Mouse (Mus musculus) liver, adult 2 months (tissue): ENCODE data around the gene Sgsm3. TPM values are rescaled to one million over a fixed set of nuclear protein-coding genes. Genes with fewer than 3 reads are reported as not detected.

Source experiments
- DNase-seq: peaks from one replicate; pipeline ENCODE4 v3.0.0-alpha.2; 2011; ENCODE audit warnings: low read depth, low spot score; ENCODE audit errors: extremely low read depth
- H3K27ac ChIP-seq: fragments of 200-500 bp; replicated peaks from 2 replicates; pipeline ENCODE4 v1.5.1; 2012; ENCODE audit warnings: low read depth, mild to moderate bottlenecking, control low read depth, inconsistent platforms, low read length; ENCODE audit not compliant: insufficient read depth
- H3K27me3 ChIP-seq: fragments of 200-500 bp; 2 replicates; pipeline ENCODE4 v1.6.1; 2012; ENCODE audit warnings: mild to moderate bottlenecking, moderate library complexity, low read length, inconsistent platforms; ENCODE audit not compliant: control insufficient read depth, insufficient read depth
- H3K36me3 ChIP-seq: fragments of 200-500 bp; 2 replicates; pipeline ENCODE4 v1.6.1; 2012; ENCODE audit warnings: low read length, inconsistent platforms; ENCODE audit not compliant: control insufficient read depth, insufficient read depth
- H3K4me1 ChIP-seq: fragments of 200-500 bp; 2 replicates; pipeline ENCODE4 v1.6.1; 2011; ENCODE audit warnings: low read length; ENCODE audit not compliant: control insufficient read depth, insufficient read depth
- H3K4me3 ChIP-seq: fragments of 200-500 bp; 2 replicates; pipeline ENCODE4 v1.5.1; 2011; ENCODE audit warnings: low read depth, mild to moderate bottlenecking, control low read depth, low read length, moderate library complexity; ENCODE audit not compliant: insufficient read depth
- H3K79me2 ChIP-seq: fragments of 200-500 bp; 2 replicates; pipeline ENCODE4 v1.6.1; 2012; ENCODE audit warnings: inconsistent platforms, mild to moderate bottlenecking, low read length, moderate library complexity; ENCODE audit not compliant: control insufficient read depth, insufficient read depth
- H3K9ac ChIP-seq: fragments of 200-500 bp; 2 replicates; pipeline ENCODE4 v1.6.1; 2012; ENCODE audit warnings: low read depth, mild to moderate bottlenecking, control low read depth, inconsistent platforms, low read length
- CTCF ChIP-seq: fragments of 200-500 bp; IDR thresholded peaks from 2 replicates; pipeline ENCODE4 v1.5.1; 2011; ENCODE audit warnings: low read depth, low read length, control low read depth
- POLR2A ChIP-seq: fragments of 200-500 bp; IDR thresholded peaks from 2 replicates; pipeline ENCODE4 v1.6.1; 2011; ENCODE audit warnings: low read length, control low read depth; ENCODE audit not compliant: insufficient read depth; ENCODE audit errors: extremely low read depth
- WGBS: fragments of 180-500 bp; shearing (Covaris S2); methylation state at CpG from one replicate; pipeline ENCODE4 v1.1.7; 2018; 5-methylcytosine and 5-hydroxymethylcytosine counted together
- polyA plus RNA-seq: library from polyadenylated mRNA; depleted of rRNA; stranded (reverse); fragments of >200 nt; gene quantifications from 2 replicates; pipeline ENCODE4 v1.2.3, GENCODE M21; 2012
- total RNA-seq: library from RNA; depleted of rRNA; stranded (reverse); fragments of >200 nt; gene quantifications from 2 replicates; pipeline ENCODE4 v1.2.3, GENCODE M21; 2014

Sgsm3 gene
- total and polyA plus RNA-seq, 2 experiments = 5.2 to 13.0 TPM

DNA sequence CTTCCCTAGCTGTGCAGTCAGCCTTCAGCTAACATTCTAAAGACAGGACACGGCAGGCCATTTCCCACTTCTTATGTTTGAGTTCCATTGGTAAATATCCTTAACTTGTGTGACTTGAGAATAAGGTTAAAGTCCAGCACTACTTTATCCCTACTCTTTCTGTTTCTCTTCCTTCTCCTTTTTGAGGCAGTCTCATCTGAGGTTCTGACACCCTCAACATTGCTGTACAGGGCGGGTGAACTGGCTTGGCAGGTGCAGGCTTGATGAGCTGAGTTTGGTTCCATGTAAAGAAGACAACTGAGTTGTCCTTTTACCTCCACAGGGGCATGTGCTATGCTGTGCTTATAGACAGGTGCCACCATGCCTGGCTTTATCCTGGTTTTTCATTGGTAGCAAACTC, 5.7 kb downstream of the Sgsm3 start:
- Histone ChIP-seq H3K4me1 (peaks cover 4% of the 10 kb centered on the region; the same call in 1 of the 2 replicates), H3K79me2 (peaks cover 6% of the 10 kb centered on the region; the same call in 1 of the 2 replicates), H3K27me3 (no peaks in the 10 kb centered on the region), H3K27ac (no peak overlapping the region), H3K36me3 (no peaks in the 10 kb centered on the region), H3K4me3 (no peak overlapping the region), H3K9ac (no peak overlapping the region)
- no peak for TF ChIP-seq POLR2A
- TF ChIP-seq CTCF = no peak
- DNase-seq = no peak
- WGBS = 85% methylated on average over 2 of the region's 2 CpGs

- 48% methylated on average over 1 of the region's 1 CpGs for WGBS
- H3K79me2 ChIP-seq = peaks cover 3% of the 10 kb centered on the region; the same call in 1 of the 2 replicates
- H3K27me3 ChIP-seq = no peaks in the 10 kb centered on the region
- no peak for DNase-seq
- H3K36me3 ChIP-seq = no peaks in the 10 kb centered on the region
- 0 out of 2 replicates have a peak, but pooled peaks cover 4% of the 10 kb centered on the region for H3K4me1 ChIP-seq
- H3K4me3 ChIP-seq = no peak overlapping the region
- TF ChIP-seq POLR2A (no peak), CTCF (no peak)
- no peak overlapping the region for H3K27ac ChIP-seq
- no peak overlapping the region for H3K9ac ChIP-seq
These were observed 10.8 kb downstream of the Sgsm3 start for GRCm38 (mm10) chr15:80988331-80988730.

- Histone ChIP-seq H3K36me3 (no peaks in the 10 kb centered on the region), H3K9ac (no peak overlapping the region), H3K27me3 (no peaks in the 10 kb centered on the region), H3K79me2 (peaks cover 3% of the 10 kb centered on the region; the same call in 1 of the 2 replicates), H3K4me3 (no peak overlapping the region), H3K4me1 (0 out of 2 replicates have a peak, but pooled peaks cover 4% of the 10 kb centered on the region), H3K27ac (no peak overlapping the region)
- peak; percentile 44 for DNase-seq
- TF ChIP-seq POLR2A (no peak), CTCF (no peak)
- WGBS = 37% methylated on average over 3 of the region's 3 CpGs
These were observed 12.1 kb downstream of the Sgsm3 start for GRCm38 (mm10) chr15:80989712-80990111.

- no peaks in the 10 kb centered on the region for H3K4me1 ChIP-seq
- H3K27me3 ChIP-seq = no peaks in the 10 kb centered on the region
- 94% methylated on average over 5 of the region's 5 CpGs for WGBS
- no peak overlapping the region for H3K9ac ChIP-seq
- no peak overlapping the region for H3K27ac ChIP-seq
- TF ChIP-seq CTCF = no peak
- no peak for TF ChIP-seq POLR2A
- H3K4me3 ChIP-seq = no peak overlapping the region
- no peak for DNase-seq
- peaks cover 3% of the 10 kb centered on the region; the same call in 1 of the 2 replicates for H3K79me2 ChIP-seq
- H3K36me3 ChIP-seq = no peaks in the 10 kb centered on the region
These were observed 17.4 kb downstream of the Sgsm3 start for GRCm38 (mm10) chr15:80994959-80995358.

GRCm38 (mm10) chr15:80996090-80996835, 18.7 kb downstream of the Sgsm3 start:
- Histone ChIP-seq H3K27me3 (no peaks in the 10 kb centered on the region), H3K27ac (no peak overlapping the region), H3K4me1 (no peaks in the 10 kb centered on the region; the same call in 1 of the 2 replicates), H3K79me2 (peaks cover 3% of the 10 kb centered on the region; the same call in 1 of the 2 replicates), H3K36me3 (no peaks in the 10 kb centered on the region), H3K4me3 (no peak overlapping the region), H3K9ac (no peak overlapping the region)
- 93% methylated on average over 6 of the region's 6 CpGs for WGBS
- TF ChIP-seq CTCF = no peak
- TF ChIP-seq POLR2A = no peak
- DNase-seq = no peak

DNA sequence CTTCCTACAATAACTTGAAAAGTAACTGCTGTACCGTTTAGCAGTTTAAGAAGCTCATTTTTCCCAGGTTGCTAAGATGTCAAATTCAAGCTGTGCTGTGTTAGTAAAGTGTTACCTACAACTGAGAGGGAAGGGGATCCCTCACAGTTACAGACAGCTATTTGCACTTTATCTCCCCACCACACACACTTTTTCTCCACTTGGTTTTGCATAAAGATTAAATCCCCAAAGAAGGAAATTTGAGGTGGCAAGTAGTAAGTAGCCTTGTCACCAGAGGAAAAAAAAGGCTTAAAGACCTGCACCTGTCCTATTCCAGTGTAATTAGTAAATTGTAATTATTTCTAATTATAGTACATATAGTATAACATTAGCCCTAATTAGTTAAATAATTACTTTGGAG, 19.5 kb downstream of the Sgsm3 start:
- H3K27me3 ChIP-seq = no peaks in the 10 kb centered on the region
- no peak for DNase-seq

More for the DNA sequence above, 19.5 kb downstream of the Sgsm3 start:
- Histone ChIP-seq H3K27ac (no peak overlapping the region), H3K4me1 (no peaks in the 10 kb centered on the region; the same call in 1 of the 2 replicates), H3K4me3 (no peak overlapping the region), H3K36me3 (no peaks in the 10 kb centered on the region), H3K79me2 (peaks cover 3% of the 10 kb centered on the region; the same call in 1 of the 2 replicates), H3K9ac (no peak overlapping the region)
- 88% methylated on average over 1 of the region's 1 CpGs for WGBS
- TF ChIP-seq POLR2A (no peak), CTCF (no peak)
